Mouse (Mus musculus) heart, adult 11 months (tissue): ENCODE measurements at regions not wholly inside any gene's neighbourhood (a gene's known extent, or its start where the extent isn't known, plus 50 kb on each side); places are given as distances from the start of the nearest gene placed in this dataset.
"Not testable (repeated sequence)": the region's sequence is repeated elsewhere in the genome, so short reads cannot be mapped to it uniquely, and the experiment has no call there.

Source experiments
- DNase-seq: peaks from one replicate; pipeline ENCODE4 v3.0.0; 2022

DNA sequence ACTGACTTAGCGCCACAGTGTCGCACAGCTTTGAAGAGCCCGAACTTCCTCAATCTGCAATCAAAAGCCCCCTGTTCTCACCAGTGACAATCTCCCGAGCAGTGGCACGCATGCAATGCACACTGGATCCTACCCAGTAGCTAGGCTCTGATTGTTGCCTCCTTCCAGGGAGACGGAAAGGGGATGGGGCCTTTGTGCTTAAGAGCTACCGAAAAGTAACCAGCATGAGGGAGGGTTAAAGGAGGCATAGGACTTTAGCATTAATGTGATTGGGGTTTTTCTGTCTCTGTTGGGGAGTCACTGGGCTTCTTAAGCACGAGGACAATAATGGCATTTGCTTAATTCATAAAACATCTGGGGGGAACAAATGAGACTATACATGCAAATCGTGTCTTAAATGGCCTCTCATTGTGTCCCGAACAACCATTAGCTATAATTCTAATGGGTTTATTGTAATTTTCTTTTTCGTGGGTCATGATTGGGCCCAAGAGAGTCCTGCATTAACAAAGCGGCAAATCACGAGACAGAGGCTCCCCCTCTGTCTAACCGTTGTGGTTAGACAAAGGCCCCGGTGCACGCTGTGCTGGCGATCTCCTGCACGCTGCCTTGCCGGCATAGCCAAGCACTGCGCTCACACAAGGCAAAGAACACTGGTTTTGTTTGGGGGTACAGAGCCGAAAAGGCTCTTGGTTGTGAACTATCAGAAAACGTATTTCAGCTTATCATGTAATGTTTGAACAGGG lies 223.2 kb downstream of the Dact1 start:
- DNase-seq: peak; percentile 76

DNA sequence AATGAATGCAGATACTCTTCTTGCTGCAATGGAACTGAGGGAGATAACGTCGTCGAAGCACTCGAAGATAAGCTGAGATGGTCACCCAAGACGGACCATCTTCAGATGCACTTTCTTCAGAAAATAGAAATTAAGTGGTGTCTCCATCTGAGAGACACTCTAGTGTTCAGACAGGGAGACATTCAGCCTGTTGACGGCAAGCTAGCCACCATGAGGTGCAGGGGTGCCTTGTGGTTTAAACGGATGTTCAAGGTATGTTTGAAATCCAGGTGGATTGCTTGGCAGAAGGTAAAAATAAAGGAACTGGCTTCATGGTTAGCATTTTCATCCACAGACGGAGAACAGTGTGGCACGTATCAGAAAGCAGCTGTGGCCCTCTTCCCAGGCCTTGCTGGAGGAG lies 224.0 kb downstream of the Dact1 start:
- DNase-seq: peak; percentile 55

DNA sequence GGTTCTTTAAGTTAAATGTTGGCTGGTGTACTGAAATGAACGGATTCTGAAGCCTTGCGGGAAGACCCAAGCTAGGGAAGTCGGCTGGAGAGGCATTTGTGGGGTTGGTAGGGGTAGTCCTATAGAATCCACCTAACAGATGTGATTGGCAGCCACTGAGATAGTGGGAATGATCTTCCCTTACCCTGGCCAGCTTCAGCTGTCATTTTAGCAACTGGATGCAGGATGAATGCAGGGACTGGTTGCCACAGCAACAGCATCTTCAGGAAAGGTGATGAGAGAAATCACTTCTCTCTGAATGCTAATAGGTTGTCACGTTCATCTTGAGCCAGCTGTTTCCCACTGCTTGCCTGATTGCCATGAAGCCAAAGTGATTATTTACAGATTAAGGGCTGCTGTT lies 224.5 kb downstream of the Dact1 start:
- DNase-seq: peak; percentile 66

DNA sequence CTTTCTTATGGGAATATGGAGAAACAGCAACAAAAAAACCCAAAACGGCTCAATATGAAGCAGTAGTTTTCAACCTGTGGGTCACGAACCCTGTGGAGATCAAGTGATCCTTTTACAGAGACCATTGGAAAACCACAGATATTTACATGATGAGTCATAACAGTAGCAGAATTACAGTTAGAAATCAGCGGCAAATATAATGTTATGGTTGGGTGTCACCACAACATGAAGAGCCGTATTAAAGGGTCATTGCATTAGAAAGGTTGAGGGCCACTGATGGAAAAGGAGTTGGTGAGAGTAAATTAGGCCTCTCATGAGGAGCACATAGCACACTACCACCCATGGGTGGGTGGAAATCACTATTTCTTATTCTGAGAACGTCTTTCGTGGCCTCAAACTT lies 225.6 kb downstream of the Dact1 start:
- DNase-seq: peak; percentile 23

DNA sequence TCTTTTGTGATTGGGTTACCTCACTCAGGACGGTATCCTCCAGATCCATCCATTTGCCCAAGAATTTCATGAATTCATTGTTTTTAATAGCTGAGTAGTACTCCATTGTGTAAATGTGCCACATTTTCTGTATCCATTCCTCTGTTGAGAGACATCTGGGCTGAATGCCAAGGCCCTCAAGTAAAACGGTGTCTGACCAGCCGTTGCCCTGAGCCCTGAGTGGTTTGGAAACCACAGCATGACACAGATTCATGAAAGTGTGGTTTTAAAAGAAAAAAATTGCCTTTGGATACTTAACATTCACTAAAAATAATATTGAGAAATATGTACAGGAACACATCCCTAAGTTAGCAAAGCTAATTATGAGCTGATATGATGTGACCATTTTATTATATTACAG lies 226.1 kb downstream of the Dact1 start:
- not testable (repeated sequence) for DNase-seq

GRCm38 (mm10) chr12:71538691-71539090 lies 229.0 kb downstream of the Dact1 start:
- no peak for DNase-seq

DNA sequence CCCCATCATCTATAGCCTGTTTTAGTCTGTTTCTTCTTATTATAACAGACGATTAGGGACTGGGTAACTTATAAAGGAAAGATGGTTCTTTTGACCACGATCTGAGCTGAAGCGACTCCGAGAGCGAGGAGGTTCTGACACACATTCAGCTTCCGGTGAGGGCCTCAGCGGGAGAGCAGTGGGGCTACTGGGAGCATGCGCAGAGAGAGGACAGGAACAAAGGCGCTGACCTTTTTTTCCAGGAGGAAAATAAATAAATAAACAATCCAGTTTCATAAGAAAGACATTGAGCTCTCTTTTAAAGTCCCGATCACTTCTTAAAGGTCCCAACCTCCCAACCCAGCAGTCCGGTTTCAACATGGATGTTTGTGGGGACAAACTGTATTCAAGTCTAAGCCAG lies 230.6 kb downstream of the Dact1 start:
- DNase-seq: peak; percentile 35

DNA sequence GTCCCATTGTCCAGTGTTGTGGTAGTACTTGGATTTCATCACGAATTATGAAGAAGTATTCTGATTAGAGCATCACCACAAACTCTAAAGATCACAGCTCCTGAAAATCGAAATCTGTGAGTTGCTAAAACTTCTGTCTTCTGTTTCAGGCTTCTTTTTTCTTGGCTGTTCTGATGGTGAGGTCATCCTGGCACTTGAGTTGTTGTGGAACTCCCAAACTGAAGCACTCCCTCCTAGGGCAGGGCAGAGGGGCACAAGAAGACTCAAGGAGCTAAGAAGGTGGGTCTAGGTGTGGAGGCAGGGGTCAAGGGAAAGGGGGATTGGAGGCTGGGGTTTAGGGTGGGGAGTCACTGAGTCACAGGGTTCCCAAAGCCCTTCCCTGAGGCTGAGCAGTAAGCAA lies 232.3 kb downstream of the Dact1 start:
- peak; percentile 88 for DNase-seq

DNA sequence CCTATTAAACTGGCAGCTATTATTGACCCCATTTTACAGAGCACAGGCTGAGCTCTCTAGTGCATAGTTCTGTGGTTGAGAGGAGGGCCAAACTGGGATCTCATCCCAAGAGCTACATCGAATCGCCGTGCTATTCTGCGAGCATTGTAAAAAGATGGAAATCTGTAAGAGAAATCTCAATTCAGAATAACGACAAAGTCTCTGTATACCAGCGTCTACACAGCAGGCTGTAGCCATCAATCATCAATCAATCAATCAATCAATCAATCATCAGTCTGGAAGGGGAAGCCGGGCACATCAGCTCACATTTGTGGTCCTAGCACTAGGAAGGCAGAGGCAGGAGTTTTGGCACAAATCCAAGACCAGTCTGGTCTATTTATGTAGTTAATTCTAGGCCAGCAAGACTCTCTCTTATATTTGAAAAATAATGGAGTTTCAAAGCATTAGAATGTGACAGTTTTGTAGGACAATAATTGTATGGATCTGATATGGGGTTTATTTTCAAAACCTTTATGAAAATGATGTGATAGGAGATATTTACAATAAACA lies 234.0 kb downstream of the Dact1 start:
- peak; percentile 55 for DNase-seq

- DNase-seq: peak; percentile 83
Measured at GRCm38 (mm10) chr12:71544401-71545159, 234.9 kb downstream of the Dact1 start.

- DNase-seq: peak; percentile 91
Measured at GRCm38 (mm10) chr12:71546523-71547265, 237.0 kb downstream of the Dact1 start.

DNA sequence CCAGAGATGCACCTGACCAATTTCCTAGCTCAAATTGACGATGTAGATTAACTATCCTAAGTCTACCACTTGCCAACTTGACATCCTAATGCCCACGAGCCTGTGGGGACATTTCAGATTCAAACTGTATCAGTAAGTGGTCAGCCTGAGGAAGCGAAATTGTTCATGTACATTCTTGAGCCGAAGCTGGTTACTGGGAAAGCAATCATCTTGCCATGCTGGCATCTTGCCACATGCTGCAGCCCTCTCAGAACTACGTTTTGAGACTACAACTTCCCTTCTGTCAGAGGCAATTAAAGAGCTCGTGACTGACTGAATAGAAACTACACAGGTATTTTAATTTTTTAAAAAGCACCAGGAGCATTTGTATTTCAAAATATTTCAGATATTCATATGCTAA lies 239.7 kb downstream of the Dact1 start:
- peak; percentile 63 for DNase-seq

DNA sequence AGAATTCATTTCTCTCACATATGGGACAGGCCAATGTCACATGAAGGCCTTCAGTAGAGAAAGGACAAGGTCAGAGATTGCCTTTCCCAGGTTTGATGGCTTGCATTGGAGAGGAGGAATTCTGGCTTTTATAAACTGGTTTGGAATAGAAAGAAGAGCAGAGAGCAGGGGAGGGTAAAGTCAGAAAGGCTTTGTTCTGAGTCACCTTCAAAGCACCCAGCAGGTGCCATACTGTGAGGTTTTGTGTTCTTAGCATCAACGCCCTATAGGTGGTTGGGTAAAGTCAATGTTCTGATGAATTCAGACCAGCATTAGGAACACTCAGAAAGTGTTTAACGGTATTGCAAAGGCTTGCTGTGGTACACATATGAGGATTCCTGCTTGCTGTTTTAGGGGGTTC lies 244.5 kb downstream of the Dact1 start:
- DNase-seq: no peak

GRCm38 (mm10) chr12:71561259-71561658 lies 251.6 kb downstream of the Dact1 start:
- peak; percentile 44 for DNase-seq

DNA sequence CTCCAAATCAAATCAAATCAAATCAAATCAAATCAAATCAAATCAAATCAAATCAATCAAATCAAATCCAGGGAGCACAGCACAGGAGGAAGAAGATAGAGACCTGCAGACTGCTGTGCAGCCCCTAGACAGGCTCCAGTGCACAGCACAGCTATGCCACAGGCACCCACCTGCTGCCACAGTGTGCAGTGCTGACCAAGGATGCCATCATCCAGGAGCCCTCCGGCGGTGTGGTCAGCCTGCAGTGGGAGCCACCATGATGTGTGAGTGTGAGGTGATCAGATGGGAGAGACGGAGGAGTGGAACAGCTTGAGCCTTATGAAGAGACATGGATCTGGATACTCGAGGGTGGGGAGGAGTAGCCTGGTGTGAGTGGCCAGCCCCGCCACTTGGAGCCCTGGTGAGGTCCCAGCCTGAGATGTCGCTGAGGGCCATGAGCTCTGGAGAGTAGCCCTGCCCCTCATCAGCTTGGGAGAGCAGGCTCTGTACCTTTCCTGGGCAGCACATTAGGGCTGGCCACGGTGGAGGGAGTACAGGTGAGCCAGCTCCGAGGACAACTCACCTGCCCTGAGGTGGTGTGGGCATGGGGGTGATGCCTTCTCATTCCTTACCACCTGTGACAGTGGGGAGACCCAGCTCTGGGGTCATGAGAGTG lies 252.4 kb downstream of the Dact1 start:
- DNase-seq: peak; percentile 83

DNA sequence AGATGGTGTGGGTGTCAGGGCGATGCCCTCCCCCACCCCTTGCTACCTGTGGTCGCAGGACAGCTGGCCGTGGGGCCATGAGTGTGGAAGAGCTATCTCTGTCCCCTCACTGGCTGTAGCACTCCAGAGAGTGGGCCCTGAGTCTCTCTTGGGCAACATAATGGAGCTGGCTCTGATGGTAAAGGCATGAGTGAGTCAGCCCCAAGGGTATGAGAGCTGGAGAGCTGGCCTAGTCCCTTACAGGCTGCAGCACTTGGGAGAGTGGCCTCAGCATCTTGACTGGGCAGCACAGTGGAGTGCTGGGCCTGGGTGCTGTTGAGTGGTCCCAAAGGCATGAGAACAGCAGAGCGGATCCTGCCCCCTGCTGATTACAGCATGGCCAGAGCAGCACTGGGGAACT lies 253.5 kb downstream of the Dact1 start:
- DNase-seq: peak; percentile 86

- DNase-seq: peak; percentile 73
Measured at GRCm38 (mm10) chr12:71566371-71566770, 256.7 kb downstream of the Dact1 start.

- DNase-seq: peak; percentile 66
Measured at GRCm38 (mm10) chr12:71568251-71568650, 258.6 kb downstream of the Dact1 start.

- DNase-seq: peak; percentile 48
Measured at GRCm38 (mm10) chr12:71568880-71569390, 259.3 kb downstream of the Dact1 start.

DNA sequence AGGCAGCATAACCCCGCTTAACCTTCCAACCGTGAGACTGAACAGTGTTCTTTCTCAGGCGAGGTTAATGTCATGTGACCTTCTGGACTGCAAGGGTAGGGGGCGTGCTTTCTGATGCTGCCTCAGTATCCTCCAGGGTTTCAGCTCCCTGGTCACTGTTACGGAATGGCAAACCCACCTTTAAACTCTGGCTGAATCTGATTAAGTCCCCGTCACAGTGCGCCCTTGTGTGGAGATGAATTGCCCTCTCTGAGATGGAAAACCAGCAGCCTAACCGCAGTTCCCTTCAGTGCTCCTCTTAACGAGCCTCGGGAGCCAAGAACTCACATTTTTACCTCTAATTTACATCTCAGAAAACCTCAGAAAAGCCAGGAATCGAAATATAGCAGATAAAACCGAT lies 260.0 kb downstream of the Dact1 start:
- peak; percentile 52 for DNase-seq

DNA sequence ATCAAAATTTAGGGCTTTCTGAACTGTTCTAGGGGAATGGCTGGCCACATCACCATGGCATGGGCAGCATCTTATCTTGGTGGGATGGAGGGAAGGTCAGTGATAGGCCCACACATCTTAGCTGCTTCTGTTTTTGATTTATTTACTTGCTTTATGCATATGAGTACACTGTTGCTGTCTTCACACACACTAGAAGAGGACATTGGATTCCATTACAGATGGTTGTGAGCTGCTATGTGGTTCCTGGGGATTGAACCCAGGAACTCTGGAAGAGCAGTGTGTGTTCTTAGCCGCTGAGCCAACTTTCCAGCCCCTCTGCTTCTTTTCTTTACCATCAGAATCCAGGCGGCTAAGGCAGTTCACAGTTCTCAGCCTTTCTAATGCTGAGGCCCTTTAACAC lies 260.4 kb downstream of the Dact1 start:
- DNase-seq: peak; percentile 53

DNA sequence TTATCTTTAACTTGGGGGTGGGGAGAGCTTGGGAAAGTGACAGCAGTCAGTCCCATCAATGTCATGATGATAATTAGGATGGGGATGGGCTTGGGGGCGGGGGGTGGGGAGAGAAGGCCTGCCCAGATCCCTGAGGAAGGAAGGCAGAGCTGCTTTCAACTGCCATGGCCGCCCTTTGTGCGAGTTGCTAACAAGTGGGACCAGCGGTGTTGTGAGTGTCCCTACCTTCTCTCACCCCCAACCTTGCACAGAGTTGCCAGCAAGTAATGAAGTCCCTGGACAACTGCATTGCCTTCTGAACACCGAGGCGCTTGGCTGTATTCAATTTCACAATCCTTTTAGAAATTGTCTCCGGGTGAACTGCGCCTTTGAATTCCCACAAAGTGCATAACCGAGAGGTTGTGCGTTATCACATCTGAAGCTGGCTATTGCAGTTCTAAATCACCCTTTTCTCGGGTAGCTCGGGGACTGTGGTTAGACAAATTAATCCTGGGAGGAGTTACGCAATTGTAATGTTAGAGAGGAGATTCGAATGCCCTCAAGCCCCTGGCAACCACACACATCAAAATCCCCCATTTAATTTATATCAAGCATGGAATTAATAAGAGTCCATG lies 257.9 kb upstream of the Daam1 start:
- DNase-seq: peak; percentile 63
